Mouse (Mus musculus): ENCODE measurements around the gene Hist1h3c.

Hist1h3c gene

GRCm38 (mm10) chr13:23740256-23740840 is 5.1 kb downstream of the Hist1h3c start:
- CTCF ChIA-PET = interaction anchor here (1.3 kb wide), 1 partner anchor 40 kb away, joined by 4 read pairs; no protein-coding TSS in a partner anchor

- CTCF ChIA-PET = interaction anchor here (1.3 kb wide), 1 partner anchor 40 kb away, joined by 4 read pairs; no protein-coding TSS in a partner anchor
Observed at GRCm38 (mm10) chr13:23739922-23740252, 5.5 kb downstream of the Hist1h3c start.

- CTCF ChIA-PET = interaction anchor here (1.3 kb wide), 1 partner anchor 39 kb away, joined by 4 read pairs; no protein-coding TSS in a partner anchor
Observed at GRCm38 (mm10) chr13:23739069-23739921, 6.1 kb downstream of the Hist1h3c start.

- CTCF ChIA-PET = interaction anchor here (1.3 kb wide), 1 partner anchor 38 kb away, joined by 4 read pairs; no protein-coding TSS in a partner anchor
Observed at GRCm38 (mm10) chr13:23738677-23739068, 6.7 kb downstream of the Hist1h3c start, which contains the start of gene Hist1h1c. Gene Hist1h1c (plus strand): TSS chr13:23738808.

- CTCF ChIA-PET = interaction anchor here (0.6 to 1.0 kb wide), 3 partner anchors 45 to 1719 kb away, joined by 3 to 11 read pairs (median 4); no protein-coding TSS in a partner anchor
Observed at GRCm38 (mm10) chr13:23738041-23738440, 7.4 kb downstream of the Hist1h3c start.

- CTCF ChIA-PET = interaction anchor here (0.9 kb wide), 1 partner anchor 170 kb away, joined by 3 read pairs; no protein-coding TSS in a partner anchor
Observed at GRCm38 (mm10) chr13:23737091-23737490, 8.3 kb downstream of the Hist1h3c start.

- CTCF ChIA-PET = interaction anchor here (0.9 to 2.4 kb wide), 4 partner anchors 24 to 610 kb away, joined by 3 to 27 read pairs (median 5); no protein-coding TSS in a partner anchor
Observed at GRCm38 (mm10) chr13:23732156-23732804, 13.1 kb downstream of the Hist1h3c start.

GRCm38 (mm10) chr13:23730479-23730878 is 14.9 kb downstream of the Hist1h3c start:
- CTCF ChIA-PET = interaction anchor here (0.6 kb wide), 1 partner anchor 182 kb away, joined by 4 read pairs; no protein-coding TSS in a partner anchor

- CTCF ChIA-PET = no interaction called here
Observed at GRCm38 (mm10) chr13:23729706-23730105, 15.7 kb downstream of the Hist1h3c start.

- CTCF ChIA-PET = no interaction called here
Observed at GRCm38 (mm10) chr13:23729192-23729525, 16.2 kb downstream of the Hist1h3c start.

- CTCF ChIA-PET = no interaction called here
Observed at GRCm38 (mm10) chr13:23728472-23729191, 16.8 kb downstream of the Hist1h3c start.

GRCm38 (mm10) chr13:23725213-23725612 is 20.2 kb downstream of the Hist1h3c start:
- CTCF ChIA-PET = no interaction called here

- CTCF ChIA-PET = interaction anchor here (0.6 kb wide), 1 partner anchor 161 kb away, joined by 4 read pairs; no protein-coding TSS in a partner anchor
Observed at GRCm38 (mm10) chr13:23724239-23724638, 21.2 kb downstream of the Hist1h3c start.

- CTCF ChIA-PET = interaction anchor here (0.6 kb wide), 1 partner anchor 125 kb away, joined by 6 read pairs; no protein-coding TSS in a partner anchor
Observed at GRCm38 (mm10) chr13:23717593-23718245, 27.7 kb downstream of the Hist1h3c start.

GRCm38 (mm10) chr13:23717176-23717575 is 28.2 kb downstream of the Hist1h3c start:
- CTCF ChIA-PET = interaction anchor here (0.6 kb wide), 1 partner anchor 125 kb away, joined by 6 read pairs; no protein-coding TSS in a partner anchor

GRCm38 (mm10) chr13:23716261-23717042 is 28.9 kb downstream of the Hist1h3c start:
- CTCF ChIA-PET = no interaction called here

GRCm38 (mm10) chr13:23710374-23711089 is 34.9 kb downstream of the Hist1h3c start, which contains the start of gene Hfe:
Gene Hfe (minus strand): TSS chr13:23710854.
- CTCF ChIA-PET = interaction anchor here (0.6 kb wide), 1 partner anchor 746 kb away, joined by 3 read pairs; no protein-coding TSS in a partner anchor

GRCm38 (mm10) chr13:23709714-23710373 is 35.6 kb downstream of the Hist1h3c start:
- CTCF ChIA-PET = no interaction called here

Measured in spleen, embryonic (tissue).